23 mouse cellular contexts compared by ENCODE assay signal in the genomic region with DNA sequence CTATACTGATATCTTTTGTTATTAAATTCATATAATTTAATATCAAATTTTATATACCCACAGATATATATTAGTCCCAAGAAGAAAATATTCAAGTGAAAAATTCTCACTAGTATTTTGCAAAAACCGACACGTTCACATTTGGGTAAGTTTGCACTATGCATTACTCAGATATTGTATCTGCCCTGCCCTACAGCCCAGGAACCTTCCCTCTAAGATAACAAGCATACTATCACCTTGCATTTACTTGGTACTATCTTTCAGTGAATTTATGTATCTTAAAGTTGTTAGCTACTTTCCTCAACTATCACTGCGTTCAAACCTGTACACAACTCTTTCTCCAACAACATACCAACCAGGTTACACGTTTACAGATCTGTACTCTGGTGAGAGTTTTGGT.
DNase-seq lines count a peak whose midpoint lies in the region; ATAC-seq lines count a peak whose summit lies in the region.
"Had no signal": no experiment of that assay in that cellular context is flagged by ENCODE, and none has a peak within 500 bp of the region (broad histone marks: within the 10 kb centered on the region; RNA-seq: fewer than 3 reads in every experiment).

No protein-coding gene starts in this region.

- intact Hi-C loops in heart, postnatal 14 days (cut with DNase I) = no loop called here

- peak overlapping the region; percentile 32; the same call in 1 of the 2 replicates for H3K4me2 ChIP-seq in liver, embryonic 12.5 days
- H3K4me2 ChIP-seq in liver, embryonic 13.5 days = no peak overlapping the region
- peak overlapping the region; percentile 7; the same call in 1 of the 2 replicates for H3K4me2 ChIP-seq in liver, embryonic 15.5 days
- no peak overlapping the region for H3K4me2 ChIP-seq in intestine, embryonic 16.5 days (ENCODE audit: low read depth, low read length)
- H3K4me2 ChIP-seq: embryonic facial prominence, embryonic 13.5 days; embryonic facial prominence, embryonic 15.5 days; forebrain, embryonic 12.5 days had no signal

- H3K27ac ChIP-seq in liver, embryonic 12.5 days = peak overlapping the region; percentile 36; the same call in 1 of the 2 replicates
- peak overlapping the region; percentile 21; the same call in 1 of the 2 replicates for H3K27ac ChIP-seq in liver, embryonic 13.5 days
- H3K27ac ChIP-seq in liver, embryonic 15.5 days (replicated peaks) = no peak overlapping the region
- no peak overlapping the region for H3K27ac ChIP-seq in intestine, embryonic 16.5 days (ENCODE audit: low read length)
- no peak overlapping the region for H3K27ac ChIP-seq in embryonic facial prominence, embryonic 10.5 days (replicated peaks)
- H3K27ac ChIP-seq: embryonic facial prominence, embryonic 13.5 days; embryonic facial prominence, embryonic 15.5 days; forebrain, embryonic 10.5 days; forebrain, embryonic 12.5 days had no signal

- no peaks in the 10 kb centered on the region for H3K9me3 ChIP-seq in liver, embryonic 12.5 days (replicated peaks)
- no peaks in the 10 kb centered on the region for H3K9me3 ChIP-seq in liver, embryonic 13.5 days (replicated peaks)
- no peaks in the 10 kb centered on the region for H3K9me3 ChIP-seq in liver, embryonic 15.5 days (replicated peaks)
- no peaks in the 10 kb centered on the region for H3K9me3 ChIP-seq in intestine, embryonic 16.5 days (ENCODE audit: control insufficient read depth, low read length)
- H3K9me3 ChIP-seq in embryonic facial prominence, embryonic 10.5 days = no peaks in the 10 kb centered on the region
- H3K9me3 ChIP-seq: embryonic facial prominence, embryonic 13.5 days; embryonic facial prominence, embryonic 15.5 days; forebrain, embryonic 10.5 days; forebrain, embryonic 12.5 days had no signal

- H3K4me1 ChIP-seq in liver, embryonic 12.5 days = peaks cover 28% of the 10 kb centered on the region
- H3K4me1 ChIP-seq in liver, embryonic 13.5 days (replicated peaks) = peaks cover 28% of the 10 kb centered on the region
- H3K4me1 ChIP-seq in liver, embryonic 15.5 days (replicated peaks) = peaks cover 19% of the 10 kb centered on the region
- H3K4me1 ChIP-seq in intestine, embryonic 16.5 days (ENCODE audit: control insufficient read depth, insufficient read depth, low read length) = no peaks in the 10 kb centered on the region
- no peaks in the 10 kb centered on the region for H3K4me1 ChIP-seq in embryonic facial prominence, embryonic 10.5 days
- H3K4me1 ChIP-seq: embryonic facial prominence, embryonic 13.5 days; embryonic facial prominence, embryonic 15.5 days; forebrain, embryonic 10.5 days; forebrain, embryonic 12.5 days had no signal

- H3K9ac ChIP-seq in liver, embryonic 12.5 days = no peak overlapping the region
- H3K9ac ChIP-seq in liver, embryonic 13.5 days = no peak overlapping the region
- H3K9ac ChIP-seq in liver, embryonic 15.5 days = no peak overlapping the region
- no peak overlapping the region for H3K9ac ChIP-seq in intestine, embryonic 16.5 days (ENCODE audit: low read depth, low read length)
- H3K9ac ChIP-seq: embryonic facial prominence, embryonic 13.5 days; embryonic facial prominence, embryonic 15.5 days; forebrain, embryonic 12.5 days had no signal

- no peak for DNase-seq in liver
- DNase-seq in liver, embryonic 13.5 days = no peak
- no peak for DNase-seq in heart, postnatal 14 days
- no peak for DNase-seq in embryonic facial prominence, embryonic 10.5 days (ENCODE audit: low spot score)
- DNase-seq: adrenal gland, adult 2 months; adrenal gland, postnatal 10 days; adrenal gland, postnatal 25 days; cerebellum, adult 11-12 months; cerebellum, adult 2 months; cerebellum, adult 9-10 months; cerebellum, postnatal 10 days; cerebellum, postnatal 25 days had no signal

- WGBS in liver, embryonic 12.5 days (ENCODE audit: insufficient replicate concordance) = 48% methylated on average over 4 of the region's 4 CpGs
- 34% methylated on average over 4 of the region's 4 CpGs for WGBS in liver, embryonic 13.5 days (ENCODE audit: insufficient replicate concordance)
- WGBS in liver, embryonic 15.5 days (ENCODE audit: insufficient replicate concordance) = 34% methylated on average over 4 of the region's 4 CpGs
- 92% methylated on average over 4 of the region's 4 CpGs for WGBS in intestine, embryonic 16.5 days
- WGBS in embryonic facial prominence, embryonic 10.5 days = 95% methylated on average over 4 of the region's 4 CpGs

- ATAC-seq in liver, embryonic 12.5 days = peak; percentile 80
- peak; percentile 85 for ATAC-seq in liver, embryonic 13.5 days (ENCODE audit: low read depth)
- peak; percentile 78 for ATAC-seq in liver, embryonic 15.5 days (ENCODE audit: insufficient read depth)
- peak; percentile 46 for ATAC-seq in megakaryocyte-erythroid progenitor cell, adult 5-6 weeks (replicated peaks; ENCODE audit: low FRiP score, low TSS enrichment, poor library complexity, severe bottlenecking)
- ATAC-seq in intestine, embryonic 16.5 days = no peak
- ATAC-seq: forebrain, embryonic 14.5 days; forebrain, embryonic 16.5 days had no signal

- peaks cover 72% of the 10 kb centered on the region for H3K36me3 ChIP-seq in liver, embryonic 12.5 days
- peaks cover 59% of the 10 kb centered on the region for H3K36me3 ChIP-seq in liver, embryonic 13.5 days
- H3K36me3 ChIP-seq in liver, embryonic 15.5 days (replicated peaks) = peaks cover 55% of the 10 kb centered on the region
- peaks cover 14% of the 10 kb centered on the region; the same call in 1 of the 2 replicates for H3K36me3 ChIP-seq in intestine, embryonic 16.5 days (ENCODE audit: control insufficient read depth, insufficient read depth, low read length)
- H3K36me3 ChIP-seq in embryonic facial prominence, embryonic 10.5 days (replicated peaks) = peaks cover 92% of the 10 kb centered on the region

- H3K4me3 ChIP-seq in liver, embryonic 12.5 days = no peak overlapping the region
- no peak overlapping the region for H3K4me3 ChIP-seq in liver, embryonic 13.5 days (replicated peaks)
- H3K4me3 ChIP-seq in liver, embryonic 15.5 days (replicated peaks) = no peak overlapping the region
- no peak overlapping the region for H3K4me3 ChIP-seq in intestine, embryonic 16.5 days (ENCODE audit: low read length)
- H3K4me3 ChIP-seq in embryonic facial prominence, embryonic 10.5 days = no peak overlapping the region
- H3K4me3 ChIP-seq: embryonic facial prominence, embryonic 13.5 days; embryonic facial prominence, embryonic 15.5 days; erythroblast, embryonic 14.5 days; forebrain, embryonic 10.5 days; forebrain, embryonic 12.5 days had no signal

- no peaks in the 10 kb centered on the region for H3K27me3 ChIP-seq in liver, embryonic 12.5 days (replicated peaks)
- H3K27me3 ChIP-seq in liver, embryonic 13.5 days = no peaks in the 10 kb centered on the region
- H3K27me3 ChIP-seq in liver, embryonic 15.5 days = no peaks in the 10 kb centered on the region
- no peaks in the 10 kb centered on the region for H3K27me3 ChIP-seq in intestine, embryonic 16.5 days (replicated peaks; ENCODE audit: control insufficient read depth, insufficient read depth, low read length)
- no peaks in the 10 kb centered on the region for H3K27me3 ChIP-seq in embryonic facial prominence, embryonic 10.5 days (replicated peaks; ENCODE audit: low read depth, poor library complexity, severe bottlenecking)
- H3K27me3 ChIP-seq: embryonic facial prominence, embryonic 13.5 days; embryonic facial prominence, embryonic 15.5 days; forebrain, embryonic 12.5 days had no signal

Comparison
In these comparisons a context has a peak if more than half of its experiments do, and no peak if none do; other contexts are left out.
1. H3K27ac ChIP-seq: peak in liver, embryonic 12.5 days (single experiment) and liver, embryonic 13.5 days (single experiment); none in liver, embryonic 15.5 days (single experiment), intestine, embryonic 16.5 days (single experiment) and embryonic facial prominence, embryonic 10.5 days (single experiment).
2. H3K4me2 ChIP-seq: peak in liver, embryonic 12.5 days (single experiment) and liver, embryonic 15.5 days (single experiment); none in liver, embryonic 13.5 days (single experiment) and intestine, embryonic 16.5 days (single experiment).